Mouse (Mus musculus): Measurements from ENCODE around the gene Thra.

DNA sequence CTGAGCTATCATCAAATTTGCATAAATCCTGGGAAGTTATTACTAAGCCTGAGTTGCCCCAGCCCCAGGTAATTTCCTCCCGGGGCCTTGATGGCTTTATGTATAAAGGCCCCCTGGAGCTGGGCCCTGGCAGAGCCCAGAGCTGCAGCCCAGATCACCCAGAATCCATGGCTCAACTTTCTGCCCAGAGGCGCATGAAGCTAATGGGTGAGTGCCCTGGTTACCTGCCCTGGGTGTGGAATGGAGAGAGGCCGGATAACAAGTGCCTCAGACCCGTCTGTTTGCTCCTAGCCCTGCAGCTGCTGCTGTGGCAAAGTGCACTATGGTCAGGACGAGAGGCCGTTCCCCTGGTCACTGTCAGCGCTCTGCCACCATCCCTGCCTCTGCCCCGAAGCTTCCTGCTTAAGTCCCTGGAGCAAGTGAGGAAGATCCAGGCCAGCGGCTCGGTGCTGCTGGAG lies 39.2 kb upstream of the Thra start, which contains the start of gene Csf3:
- TF ChIP-seq POLR2A (IDR thresholded peaks at IDR 0.05; ENCODE audit: extremely low read depth, insufficient read depth, low read length), result no peak
- no peak for TF ChIP-seq CTCF (IDR thresholded peaks at IDR 0.05; ENCODE audit: extremely low read depth, insufficient read depth, low read length)

Data from cortical plate, adult 2 months (tissue).